Mouse (Mus musculus) cerebellum, adult 2 months (tissue): Measurements from ENCODE around the gene Map9.

Experiments
- CTCF ChIP-seq: fragments of 200-500 bp; IDR thresholded peaks from 2 replicates; pipeline ENCODE4 v1.5.1; 2011; ENCODE audit warnings: low read depth, mild to moderate bottlenecking, control low read depth, low read length, moderate library complexity, borderline replicate concordance; ENCODE audit not compliant: insufficient read depth
- POLR2A ChIP-seq: fragments of 200-500 bp; IDR thresholded peaks from 2 replicates; pipeline ENCODE4 v1.6.1; 2011; ENCODE audit warnings: low read length, control low read depth, borderline replicate concordance; ENCODE audit not compliant: insufficient read depth

DNA sequence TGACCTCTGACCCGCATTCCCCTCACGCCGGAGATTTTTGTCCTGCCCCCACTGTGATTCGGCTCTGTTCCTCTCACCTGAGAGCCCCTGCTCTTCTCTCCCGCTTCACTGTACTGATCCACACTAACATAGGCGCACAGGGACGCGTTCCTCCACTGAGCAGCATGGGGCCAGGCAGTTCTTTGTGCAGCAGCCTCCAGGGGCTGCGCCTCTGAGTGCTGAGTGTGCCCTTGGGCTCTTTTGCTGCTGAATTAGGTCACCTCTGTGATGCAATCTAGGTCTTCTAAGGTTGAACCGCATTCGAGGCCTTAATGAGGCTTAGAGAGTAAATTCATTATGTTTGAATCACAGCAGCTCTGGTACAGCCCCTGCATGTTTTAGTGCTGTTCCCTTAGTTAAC lies 24.5 kb downstream of the Map9 start:
- TF ChIP-seq CTCF (no peak), POLR2A (no peak)
